Mouse (Mus musculus): ENCODE results near the gene Slc35e3. TPM values are rescaled to one million over a fixed set of nuclear protein-coding genes. Genes with fewer than 3 reads are reported as not detected.

Gene Slc35e3
- total and polyA plus RNA-seq, 2 experiments from 2014 or later, result 23.9 to 24.9 TPM

GRCm38 (mm10) chr10:117703506-117703905 is 42.7 kb downstream of the Slc35e3 start:
- WGBS, result 87% methylated on average over 3 of the region's 3 CpGs
- ATAC-seq, result no peak

DNA sequence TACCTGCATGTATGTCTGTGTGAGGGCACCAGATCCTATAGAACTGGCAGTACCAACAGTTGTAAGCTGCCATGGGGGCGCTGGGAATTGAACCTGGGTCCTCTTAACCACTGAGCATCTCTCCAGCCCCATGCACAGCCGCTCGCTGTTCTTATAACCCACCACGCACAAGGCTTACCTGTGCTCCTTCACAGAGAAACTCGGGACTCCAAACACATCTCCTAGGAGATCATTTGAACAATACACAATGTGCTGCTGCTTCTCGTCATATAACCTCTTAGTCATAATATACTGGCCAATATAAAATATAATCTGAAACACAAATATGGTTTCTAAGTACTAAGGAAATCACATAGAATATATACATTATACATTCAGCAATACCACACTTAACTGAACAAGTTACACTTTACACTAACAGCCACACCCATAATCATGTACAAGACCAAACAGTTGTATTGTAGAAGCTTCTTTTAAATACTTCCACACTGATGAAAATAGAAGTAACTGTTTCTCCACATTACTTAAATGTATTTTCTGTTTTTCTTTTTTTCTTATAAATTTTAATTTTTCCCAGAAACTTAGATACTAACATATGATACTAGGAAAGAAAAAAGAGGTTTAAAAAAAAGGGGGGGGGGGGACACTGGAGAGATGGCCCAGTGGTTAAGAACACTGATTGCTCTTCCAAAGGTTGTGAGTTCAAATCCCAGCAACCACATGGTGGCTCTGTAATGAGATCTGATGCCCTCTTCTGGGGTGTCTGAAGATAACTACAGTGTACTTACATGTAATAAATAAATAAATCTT is 43.9 kb downstream of the Slc35e3 start:
- H3K9ac ChIP-seq (replicated peaks; ENCODE audit: low read length), result no peak overlapping the region
- no peaks in the 10 kb centered on the region for H3K9me3 ChIP-seq (ENCODE audit: low read length)
- no peaks in the 10 kb centered on the region for H3K27me3 ChIP-seq (ENCODE audit: insufficient read depth, low read length)
- ATAC-seq (no peak), DNase-seq (ENCODE audit: low spot score) (no peak)
- H3K4me1 ChIP-seq (ENCODE audit: insufficient read depth, low read length), result no peaks in the 10 kb centered on the region
- no peak overlapping the region for H3K4me3 ChIP-seq (ENCODE audit: low read length)
- no peak for TF ChIP-seq CTCF (IDR thresholded peaks at IDR 0.05; ENCODE audit: low read depth)
- no peak overlapping the region for H3K27ac ChIP-seq
- peaks cover 45% of the 10 kb centered on the region for H3K36me3 ChIP-seq (ENCODE audit: insufficient read depth, low read length)
- H3K4me2 ChIP-seq (ENCODE audit: low read depth, low read length), result no peak overlapping the region
- 95% methylated on average over 6 of the region's 6 CpGs for WGBS

More at GRCm38 (mm10) chr10:117703506-117703905, 42.7 kb downstream of the Slc35e3 start:
- Histone ChIP-seq H3K9me3 (ENCODE audit: low read length) (no peaks in the 10 kb centered on the region), H3K27ac (no peak overlapping the region), H3K36me3 (ENCODE audit: insufficient read depth, low read length) (peaks cover 41% of the 10 kb centered on the region), H3K4me1 (ENCODE audit: insufficient read depth, low read length) (no peaks in the 10 kb centered on the region), H3K9ac (replicated peaks; ENCODE audit: low read length) (no peak overlapping the region), H3K4me3 (ENCODE audit: low read length) (no peak overlapping the region), H3K4me2 (ENCODE audit: low read depth, low read length) (no peak overlapping the region), H3K27me3 (ENCODE audit: insufficient read depth, low read length) (no peaks in the 10 kb centered on the region)
- TF ChIP-seq CTCF (IDR thresholded peaks at IDR 0.05; ENCODE audit: low read depth), result no peak
- no peak for DNase-seq (ENCODE audit: low spot score)

GRCm38 (mm10) chr10:117701034-117701829 is 44.9 kb downstream of the Slc35e3 start:
- WGBS, result 91% methylated on average over 6 of the region's 6 CpGs
- Histone ChIP-seq H3K27ac (no peak overlapping the region), H3K9me3 (ENCODE audit: low read length) (no peaks in the 10 kb centered on the region), H3K4me1 (ENCODE audit: insufficient read depth, low read length) (no peaks in the 10 kb centered on the region), H3K4me2 (ENCODE audit: low read depth, low read length) (no peak overlapping the region), H3K36me3 (ENCODE audit: insufficient read depth, low read length) (peaks cover 54% of the 10 kb centered on the region), H3K4me3 (ENCODE audit: low read length) (no peak overlapping the region), H3K27me3 (ENCODE audit: insufficient read depth, low read length) (no peaks in the 10 kb centered on the region), H3K9ac (replicated peaks; ENCODE audit: low read length) (no peak overlapping the region)
- DNase-seq (ENCODE audit: low spot score) (no peak), ATAC-seq (no peak)
- no peak for TF ChIP-seq CTCF (IDR thresholded peaks at IDR 0.05; ENCODE audit: low read depth)

- TF ChIP-seq CTCF (IDR thresholded peaks at IDR 0.05; ENCODE audit: low read depth), result no peak
- ATAC-seq, result no peak
- H3K27ac ChIP-seq, result no peak overlapping the region
Observed at GRCm38 (mm10) chr10:117700450-117700849, 45.7 kb downstream of the Slc35e3 start.

DNA sequence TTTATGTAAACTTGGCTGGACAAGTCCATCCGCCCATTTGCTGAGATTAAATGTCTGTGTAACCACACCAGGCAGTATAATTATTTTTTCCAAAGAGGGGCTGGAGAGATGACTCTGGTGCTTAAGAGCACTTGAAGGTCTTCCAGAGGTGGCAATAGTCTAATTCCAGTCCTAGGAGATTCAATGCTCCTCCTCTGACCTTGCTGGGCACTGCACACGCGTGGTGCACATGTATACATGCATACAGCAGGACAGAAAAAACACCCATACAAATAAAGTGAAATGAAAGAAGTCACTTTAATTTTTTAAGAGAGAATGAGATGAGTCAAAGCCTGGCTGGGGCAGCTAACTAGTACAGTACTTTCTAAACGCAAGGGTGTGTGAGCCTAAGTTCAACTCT is 46.3 kb downstream of the Slc35e3 start:
- peaks cover 66% of the 10 kb centered on the region for H3K36me3 ChIP-seq (ENCODE audit: insufficient read depth, low read length)
- H3K9ac ChIP-seq (replicated peaks; ENCODE audit: low read length), result no peak overlapping the region
- H3K27me3 ChIP-seq (ENCODE audit: insufficient read depth, low read length), result no peaks in the 10 kb centered on the region
- ATAC-seq (no peak), DNase-seq (ENCODE audit: low spot score) (no peak)
- H3K4me1 ChIP-seq (ENCODE audit: insufficient read depth, low read length), result no peaks in the 10 kb centered on the region
- WGBS, result 93% methylated on average over 4 of the region's 4 CpGs
- no peak overlapping the region for H3K4me2 ChIP-seq (ENCODE audit: low read depth, low read length)
- TF ChIP-seq CTCF (IDR thresholded peaks at IDR 0.05; ENCODE audit: low read depth), result no peak
- no peak overlapping the region for H3K4me3 ChIP-seq (ENCODE audit: low read length)
- no peaks in the 10 kb centered on the region for H3K9me3 ChIP-seq (ENCODE audit: low read length)
- no peak overlapping the region for H3K27ac ChIP-seq

More at GRCm38 (mm10) chr10:117700450-117700849, 45.7 kb downstream of the Slc35e3 start:
- 93% methylated on average over 1 of the region's 1 CpGs for WGBS
- no peaks in the 10 kb centered on the region for H3K4me1 ChIP-seq (ENCODE audit: insufficient read depth, low read length)
- H3K4me2 ChIP-seq (ENCODE audit: low read depth, low read length), result no peak overlapping the region
- no peaks in the 10 kb centered on the region for H3K27me3 ChIP-seq (ENCODE audit: insufficient read depth, low read length)
- no peak overlapping the region for H3K4me3 ChIP-seq (ENCODE audit: low read length)
- no peak for DNase-seq (ENCODE audit: low spot score)
- peaks cover 62% of the 10 kb centered on the region for H3K36me3 ChIP-seq (ENCODE audit: insufficient read depth, low read length)
- H3K9ac ChIP-seq (replicated peaks; ENCODE audit: low read length), result no peak overlapping the region
- no peaks in the 10 kb centered on the region for H3K9me3 ChIP-seq (ENCODE audit: low read length)

GRCm38 (mm10) chr10:117698313-117699138 is 47.6 kb downstream of the Slc35e3 start:
- no peak for ATAC-seq
- DNase-seq (ENCODE audit: low spot score), result no peak
- H3K36me3 ChIP-seq (ENCODE audit: insufficient read depth, low read length), result peaks cover 73% of the 10 kb centered on the region
- no peaks in the 10 kb centered on the region for H3K27me3 ChIP-seq (ENCODE audit: insufficient read depth, low read length)
- no peak overlapping the region for H3K27ac ChIP-seq
- H3K9me3 ChIP-seq (ENCODE audit: low read length), result no peaks in the 10 kb centered on the region
- H3K9ac ChIP-seq (replicated peaks; ENCODE audit: low read length), result no peak overlapping the region
- H3K4me3 ChIP-seq (ENCODE audit: low read length), result no peak overlapping the region
- H3K4me2 ChIP-seq (ENCODE audit: low read depth, low read length), result no peak overlapping the region
- TF ChIP-seq CTCF (IDR thresholded peaks at IDR 0.05; ENCODE audit: low read depth), result no peak
- no peaks in the 10 kb centered on the region for H3K4me1 ChIP-seq (ENCODE audit: insufficient read depth, low read length)
- 94% methylated on average over 10 of the region's 10 CpGs for WGBS

All from hindbrain, postnatal 0 days (tissue).